In genomic region chr3:89164506-89165267, GRCm38 (mm10) we compare ENCODE assay signal across 8 mouse cellular contexts. TPM values are rescaled to one million over a fixed set of nuclear protein-coding genes. Genes with fewer than 3 reads are reported as not detected.
DNase-seq lines count a peak whose midpoint lies in the region; ATAC-seq and TF ChIP-seq lines count a peak whose summit lies in the region.

Gene Clk2 (plus strand): TSS chr3:89164795.

- H3K9ac ChIP-seq in heart, embryonic 11.5 days (ENCODE audit: low read depth, low read length) = peak within 1 kb of the TSS; percentile 93
- peak within 1 kb of the TSS; percentile 97 for H3K9ac ChIP-seq in kidney, postnatal 0 days (ENCODE audit: low read depth, low read length)
- H3K9ac ChIP-seq in liver, embryonic 11.5 days (ENCODE audit: low read depth, low read length) = peak within 1 kb of the TSS; percentile 93
- peak within 1 kb of the TSS; percentile 86 for H3K9ac ChIP-seq in stomach, embryonic 14.5 days (replicated peaks; ENCODE audit: low read depth, low read length)

- H3K9me3 ChIP-seq in heart, embryonic 11.5 days (replicated peaks; ENCODE audit: control insufficient read depth, low read length) = no peaks in the 10 kb centered on the region
- H3K9me3 ChIP-seq in kidney, postnatal 0 days (replicated peaks; ENCODE audit: low read length) = no peaks in the 10 kb centered on the region
- H3K9me3 ChIP-seq in liver, embryonic 11.5 days (ENCODE audit: control insufficient read depth, low read length) = no peaks in the 10 kb centered on the region
- H3K9me3 ChIP-seq in stomach, embryonic 14.5 days (ENCODE audit: control insufficient read depth, low read depth, low read length) = no peaks in the 10 kb centered on the region

- peaks cover 3% of the 10 kb centered on the region for H3K27me3 ChIP-seq in heart, embryonic 11.5 days (ENCODE audit: control insufficient read depth, insufficient read depth, low read length)
- H3K27me3 ChIP-seq in kidney, postnatal 0 days (ENCODE audit: insufficient read depth, low read length) = no peaks in the 10 kb centered on the region
- H3K27me3 ChIP-seq in liver, embryonic 11.5 days (replicated peaks; ENCODE audit: control insufficient read depth, insufficient read depth, low read length) = no peaks in the 10 kb centered on the region
- H3K27me3 ChIP-seq in stomach, embryonic 14.5 days (ENCODE audit: control insufficient read depth, insufficient read depth, low read length) = no peaks in the 10 kb centered on the region

- no peak for TF ChIP-seq CTCF in kidney, postnatal 0 days (IDR thresholded peaks at IDR 0.05; ENCODE audit: low read depth)

- under 1% methylated on average over 73 of the region's 79 CpGs for WGBS in heart, embryonic 11.5 days (ENCODE audit: insufficient replicate concordance)
- WGBS in kidney, postnatal 0 days = under 1% methylated on average over 76 of the region's 79 CpGs
- WGBS in liver, embryonic 11.5 days = under 1% methylated on average over 78 of the region's 79 CpGs
- under 1% methylated on average over 70 of the region's 79 CpGs for WGBS in stomach, embryonic 14.5 days

- H3K4me1 ChIP-seq in heart, embryonic 11.5 days (ENCODE audit: control insufficient read depth, insufficient read depth, low read length) = peaks cover 16% of the 10 kb centered on the region
- peaks cover 16% of the 10 kb centered on the region for H3K4me1 ChIP-seq in kidney, postnatal 0 days (replicated peaks; ENCODE audit: insufficient read depth, low read length)
- H3K4me1 ChIP-seq in liver, embryonic 11.5 days (replicated peaks; ENCODE audit: control insufficient read depth, insufficient read depth, low read length) = peaks cover 19% of the 10 kb centered on the region
- peaks cover 18% of the 10 kb centered on the region for H3K4me1 ChIP-seq in stomach, embryonic 14.5 days (ENCODE audit: control insufficient read depth, insufficient read depth, low read length)

- peak within 1 kb of the TSS; percentile 76 for H3K4me2 ChIP-seq in heart, embryonic 11.5 days
- peak within 1 kb of the TSS; percentile 64 for H3K4me2 ChIP-seq in kidney, postnatal 0 days (ENCODE audit: low read length)
- peak within 1 kb of the TSS; percentile 82 for H3K4me2 ChIP-seq in liver, embryonic 11.5 days
- H3K4me2 ChIP-seq in stomach, embryonic 14.5 days (replicated peaks; ENCODE audit: low read depth, low read length) = peak within 1 kb of the TSS; percentile 74

- peak; percentile 98 for ATAC-seq in erythroblast, adult 5-6 weeks (replicated peaks; ENCODE audit: low FRiP score, poor library complexity, severe bottlenecking)
- peak; percentile 91 for ATAC-seq in heart, embryonic 11.5 days (replicated peaks; ENCODE audit: insufficient number of reproducible peaks, low FRiP score, low TSS enrichment)
- ATAC-seq in kidney, postnatal 0 days (replicated peaks; ENCODE audit: low FRiP score, low read depth) = peak; percentile 96
- peak; percentile 97 for ATAC-seq in liver, embryonic 11.5 days (replicated peaks; ENCODE audit: low FRiP score)
- ATAC-seq in stomach, embryonic 14.5 days (ENCODE audit: insufficient number of reproducible peaks, insufficient read depth, low FRiP score, low read depth) = peak; percentile 97

- peak within 1 kb of the TSS; percentile 76 for H3K4me3 ChIP-seq in heart, embryonic 11.5 days (ENCODE audit: low read depth, low read length)
- H3K4me3 ChIP-seq in kidney, postnatal 0 days (replicated peaks; ENCODE audit: low read depth, low read length) = peak within 1 kb of the TSS; percentile 88
- peak within 1 kb of the TSS; percentile 90 for H3K4me3 ChIP-seq in liver, embryonic 11.5 days (ENCODE audit: low read depth, low read length)
- peak within 1 kb of the TSS; percentile 77 for H3K4me3 ChIP-seq in stomach, embryonic 14.5 days (ENCODE audit: low read depth, low read length)

- peak; percentile 95 to 96 for DNase-seq in B cell, adult 2 months
- peak; percentile 96 for DNase-seq in brain, adult 2 months (ENCODE audit: low read depth, low spot score)
- peak; percentile 96 for DNase-seq in kidney, postnatal 0 days (ENCODE audit: low spot score)
- DNase-seq in liver, embryonic 11.5 days (ENCODE audit: low spot score) = peak; percentile 97
- DNase-seq in naive thymus-derived CD4-positive, alpha-beta T cell, adult 2 months (ENCODE audit: low read depth) = peak; percentile 94

- peaks cover 19% of the 10 kb centered on the region for H3K36me3 ChIP-seq in heart, embryonic 11.5 days (ENCODE audit: control insufficient read depth, insufficient read depth, low read length)
- H3K36me3 ChIP-seq in kidney, postnatal 0 days (ENCODE audit: insufficient read depth, low read length) = peaks cover 15% of the 10 kb centered on the region
- peaks cover 23% of the 10 kb centered on the region for H3K36me3 ChIP-seq in liver, embryonic 11.5 days (ENCODE audit: control insufficient read depth, insufficient read depth, low read length)
- H3K36me3 ChIP-seq in stomach, embryonic 14.5 days (ENCODE audit: control insufficient read depth, insufficient read depth, low read length) = peaks cover 36% of the 10 kb centered on the region

- peak within 1 kb of the TSS; percentile 96 for H3K27ac ChIP-seq in heart, embryonic 11.5 days (ENCODE audit: low read depth, low read length)
- H3K27ac ChIP-seq in kidney, postnatal 0 days = peak within 1 kb of the TSS; percentile 98
- H3K27ac ChIP-seq in liver, embryonic 11.5 days (ENCODE audit: low read depth, low read length) = peak within 1 kb of the TSS; percentile 95
- H3K27ac ChIP-seq in stomach, embryonic 14.5 days (ENCODE audit: low read length) = peak within 1 kb of the TSS; percentile 95

RNA-seq across cellular contexts. Expression of gene Clk2, which starts in this region (rescaled TPM):
- total RNA-seq in erythroblast, adult 5-6 weeks (2015; ENCODE audit: low replicate concordance) = 16.3 and 37.9 TPM in 2 replicates
- 24.4 and 47.4 TPM in 2 replicates for total RNA-seq in erythroblast, adult 5-6 weeks (2017; ENCODE audit: low replicate concordance)
- 18.7 and 20.1 TPM in 2 replicates for polyA plus RNA-seq in heart, embryonic 11.5 days (2014; fragmentation: Nextera tagmentation; extraction: Ambion mirVana)
- 16.9 and 18.8 TPM in 2 replicates for polyA plus RNA-seq in kidney, postnatal 0 days (2015; fragmentation: Nextera tagmentation; extraction: Ambion mirVana)
- 18.8 and 22.8 TPM in 2 replicates for polyA plus RNA-seq in liver, embryonic 11.5 days (2014; fragmentation: Nextera tagmentation; extraction: Ambion mirVana)
- 32.7 and 35.1 TPM in 2 replicates for polyA plus RNA-seq in stomach, embryonic 14.5 days (2014; fragmentation: Nextera tagmentation; extraction: Ambion mirVana)

Comparison
In these comparisons a context has a peak if more than half of its experiments do, and no peak if none do; other contexts are left out.
1. Peak in every context shown above with its lines: DNase-seq, ATAC-seq, H3K4me3 ChIP-seq and H3K27ac ChIP-seq.